Mouse (Mus musculus): Measurements from ENCODE around the gene Fank1. TPM values are rescaled to one million over a fixed set of nuclear protein-coding genes. Genes with fewer than 3 reads are reported as not detected.

The Fank1 gene
- polyA plus RNA-seq, 1 experiment from 2014 or later, result 0.42 TPM

DNA sequence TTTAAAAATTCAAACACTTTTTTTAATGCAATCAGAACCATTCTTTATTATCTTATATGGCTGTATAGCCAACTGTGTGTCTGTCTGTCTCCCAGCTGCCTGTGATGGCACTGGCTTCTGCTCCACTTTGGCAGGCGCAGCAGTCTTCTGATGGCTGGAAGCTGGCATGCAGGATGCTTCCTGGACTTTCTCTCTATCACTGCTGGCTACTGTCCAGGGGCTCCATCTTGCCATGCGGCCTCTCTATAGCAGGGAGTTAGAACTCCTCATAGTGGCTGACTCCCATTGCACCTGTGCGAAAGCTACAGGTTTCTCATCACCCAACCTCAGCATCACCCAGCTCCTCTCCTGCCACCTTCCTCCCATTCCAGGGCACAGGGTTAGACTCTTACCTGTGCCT is 81.8 kb downstream of the Fank1 start:
- H3K27ac ChIP-seq, result no peak overlapping the region
- H3K4me3 ChIP-seq (replicated peaks; ENCODE audit: low read depth, low read length), result no peak overlapping the region
- WGBS, result 90% methylated on average over 3 of the region's 3 CpGs
- H3K4me2 ChIP-seq (ENCODE audit: low read length), result no peak overlapping the region
- no peak for DNase-seq (ENCODE audit: low spot score)
- no peaks in the 10 kb centered on the region for H3K36me3 ChIP-seq (ENCODE audit: insufficient read depth, low read length)
- no peak for ATAC-seq (replicated peaks; ENCODE audit: low FRiP score, low read depth)
- H3K27me3 ChIP-seq (ENCODE audit: insufficient read depth, low read length), result no peaks in the 10 kb centered on the region
- H3K4me1 ChIP-seq (replicated peaks; ENCODE audit: insufficient read depth, low read length), result no peaks in the 10 kb centered on the region
- no peaks in the 10 kb centered on the region for H3K9me3 ChIP-seq (replicated peaks; ENCODE audit: low read length)
- TF ChIP-seq CTCF (IDR thresholded peaks at IDR 0.05; ENCODE audit: low read depth), result no peak
- H3K9ac ChIP-seq (ENCODE audit: low read depth, low read length), result no peak overlapping the region

DNA sequence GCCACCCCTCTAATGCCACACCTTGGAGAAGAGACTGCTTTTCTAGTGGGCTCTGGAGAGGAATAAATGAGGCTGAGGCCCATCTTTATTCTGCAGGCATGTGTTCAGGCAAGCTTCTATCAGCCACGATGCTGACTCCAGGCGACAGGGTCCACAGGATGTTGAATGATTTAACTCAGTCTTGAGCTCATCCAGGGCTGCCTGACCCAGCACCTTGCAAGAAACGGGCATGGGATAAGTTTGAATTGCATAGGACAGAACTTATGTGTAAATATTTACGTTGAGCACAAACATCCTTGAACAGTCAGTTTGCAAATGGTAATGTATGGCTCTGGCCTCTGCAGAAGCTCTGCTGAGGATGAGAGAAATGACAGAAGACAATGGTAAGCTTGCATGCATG is 82.9 kb downstream of the Fank1 start:
- no peaks in the 10 kb centered on the region for H3K36me3 ChIP-seq (ENCODE audit: insufficient read depth, low read length)
- whole genome bisulfite sequencing, result 76% methylated on average over 4 of the region's 4 CpGs
- TF ChIP-seq CTCF (IDR thresholded peaks at IDR 0.05; ENCODE audit: low read depth), result no peak
- H3K27ac ChIP-seq, result no peak overlapping the region
- no peaks in the 10 kb centered on the region for H3K4me1 ChIP-seq (replicated peaks; ENCODE audit: insufficient read depth, low read length)
- no peak overlapping the region for H3K4me3 ChIP-seq (replicated peaks; ENCODE audit: low read depth, low read length)
- H3K9ac ChIP-seq (ENCODE audit: low read depth, low read length), result no peak overlapping the region
- no peaks in the 10 kb centered on the region for H3K27me3 ChIP-seq (ENCODE audit: insufficient read depth, low read length)
- H3K4me2 ChIP-seq (ENCODE audit: low read length), result no peak overlapping the region
- ATAC-seq (replicated peaks; ENCODE audit: low FRiP score, low read depth), result no peak
- no peaks in the 10 kb centered on the region for H3K9me3 ChIP-seq (replicated peaks; ENCODE audit: low read length)
- no peak for DNase-seq (ENCODE audit: low spot score)

DNA sequence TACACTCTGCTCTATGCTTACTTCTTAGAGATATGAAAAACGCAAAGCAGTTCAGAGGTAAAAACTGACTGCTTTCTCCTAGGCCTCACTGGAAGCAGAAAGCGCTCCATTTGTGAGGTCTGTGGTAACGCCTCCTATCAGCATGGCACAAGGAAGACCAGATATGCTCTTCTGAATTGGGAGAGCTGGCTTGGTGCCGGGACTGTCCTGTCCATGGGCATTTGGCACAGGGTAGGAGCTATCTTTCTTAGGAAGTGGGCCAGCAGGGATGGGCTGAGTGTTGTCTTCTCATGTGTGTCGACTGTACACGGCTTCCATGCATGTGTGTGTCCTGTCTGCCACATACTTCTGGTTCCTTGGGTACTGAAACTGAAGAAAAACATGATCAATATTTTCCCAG is 85.6 kb downstream of the Fank1 start:
- no peak for DNase-seq (ENCODE audit: low spot score)
- Histone ChIP-seq H3K9ac (ENCODE audit: low read depth, low read length) (no peak overlapping the region), H3K4me1 (replicated peaks; ENCODE audit: insufficient read depth, low read length) (no peaks in the 10 kb centered on the region), H3K36me3 (ENCODE audit: insufficient read depth, low read length) (no peaks in the 10 kb centered on the region), H3K27ac (no peak overlapping the region), H3K9me3 (replicated peaks; ENCODE audit: low read length) (no peaks in the 10 kb centered on the region), H3K4me2 (ENCODE audit: low read length) (no peak overlapping the region), H3K4me3 (replicated peaks; ENCODE audit: low read depth, low read length) (no peak overlapping the region), H3K27me3 (ENCODE audit: insufficient read depth, low read length) (no peaks in the 10 kb centered on the region)
- 95% methylated on average over 6 of the region's 6 CpGs for WGBS
- ATAC-seq (replicated peaks; ENCODE audit: low FRiP score, low read depth), result no peak
- TF ChIP-seq CTCF (IDR thresholded peaks at IDR 0.05; ENCODE audit: low read depth), result no peak

DNA sequence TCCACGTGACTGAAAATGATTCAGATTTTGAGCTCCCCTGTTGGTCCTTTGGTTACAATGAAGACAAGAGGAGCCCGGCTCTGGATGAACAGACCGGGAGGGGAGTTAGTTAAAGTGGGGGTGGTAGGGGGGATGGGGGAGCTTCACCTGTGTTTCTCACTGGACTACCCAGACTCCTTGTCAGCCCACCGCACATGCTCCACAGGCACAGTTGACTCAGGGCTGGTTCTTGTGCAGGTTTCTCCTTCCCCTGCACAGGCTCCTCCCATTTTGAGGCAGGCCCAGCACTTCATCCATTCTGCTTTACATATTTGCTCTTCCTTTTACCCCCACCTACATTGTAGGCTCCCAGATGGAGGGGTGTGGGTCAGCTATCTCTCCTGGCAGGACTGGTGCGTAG is 86.1 kb downstream of the Fank1 start:
- Histone ChIP-seq H3K4me1 (replicated peaks; ENCODE audit: insufficient read depth, low read length) (no peaks in the 10 kb centered on the region), H3K4me3 (replicated peaks; ENCODE audit: low read depth, low read length) (no peak overlapping the region), H3K9ac (ENCODE audit: low read depth, low read length) (no peak overlapping the region), H3K27ac (no peak overlapping the region), H3K27me3 (ENCODE audit: insufficient read depth, low read length) (no peaks in the 10 kb centered on the region), H3K9me3 (replicated peaks; ENCODE audit: low read length) (no peaks in the 10 kb centered on the region), H3K36me3 (ENCODE audit: insufficient read depth, low read length) (no peaks in the 10 kb centered on the region), H3K4me2 (ENCODE audit: low read length) (no peak overlapping the region)
- ATAC-seq (replicated peaks; ENCODE audit: low FRiP score, low read depth), result no peak
- WGBS, result 89% methylated on average over 5 of the region's 5 CpGs
- TF ChIP-seq CTCF (IDR thresholded peaks at IDR 0.05; ENCODE audit: low read depth), result no peak
- no peak for DNase-seq (ENCODE audit: low spot score)

DNA sequence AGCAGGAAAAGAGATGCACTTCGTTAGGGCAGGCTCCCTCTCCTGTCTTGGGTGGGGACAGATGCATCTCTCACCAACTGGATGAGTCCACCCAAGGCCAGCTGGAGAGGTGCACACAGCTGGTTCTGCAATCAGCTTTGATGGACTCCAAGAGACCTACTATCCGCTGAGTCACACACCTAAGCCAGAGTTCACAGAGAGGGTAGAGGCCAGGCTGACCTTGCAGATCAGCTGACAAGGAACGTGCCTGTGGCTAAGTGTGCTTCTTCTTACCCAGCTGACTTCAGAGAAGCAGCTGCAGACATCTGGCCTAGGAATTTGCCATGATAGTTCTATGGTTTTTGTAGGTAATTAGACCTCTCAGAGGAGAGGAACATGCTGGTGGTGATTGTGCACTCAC is 86.5 kb downstream of the Fank1 start:
- H3K4me2 ChIP-seq (ENCODE audit: low read length), result no peak overlapping the region
- DNase-seq (ENCODE audit: low spot score) (no peak), ATAC-seq (replicated peaks; ENCODE audit: low FRiP score, low read depth) (no peak)
- no peak overlapping the region for H3K4me3 ChIP-seq (replicated peaks; ENCODE audit: low read depth, low read length)
- H3K27me3 ChIP-seq (ENCODE audit: insufficient read depth, low read length), result no peaks in the 10 kb centered on the region
- H3K9ac ChIP-seq (ENCODE audit: low read depth, low read length), result no peak overlapping the region
- H3K9me3 ChIP-seq (replicated peaks; ENCODE audit: low read length), result no peaks in the 10 kb centered on the region
- 65% methylated on average over 3 of the region's 3 CpGs for WGBS
- H3K4me1 ChIP-seq (replicated peaks; ENCODE audit: insufficient read depth, low read length), result no peaks in the 10 kb centered on the region
- no peak for TF ChIP-seq CTCF (IDR thresholded peaks at IDR 0.05; ENCODE audit: low read depth)
- no peaks in the 10 kb centered on the region for H3K36me3 ChIP-seq (ENCODE audit: insufficient read depth, low read length)
- no peak overlapping the region for H3K27ac ChIP-seq

DNA sequence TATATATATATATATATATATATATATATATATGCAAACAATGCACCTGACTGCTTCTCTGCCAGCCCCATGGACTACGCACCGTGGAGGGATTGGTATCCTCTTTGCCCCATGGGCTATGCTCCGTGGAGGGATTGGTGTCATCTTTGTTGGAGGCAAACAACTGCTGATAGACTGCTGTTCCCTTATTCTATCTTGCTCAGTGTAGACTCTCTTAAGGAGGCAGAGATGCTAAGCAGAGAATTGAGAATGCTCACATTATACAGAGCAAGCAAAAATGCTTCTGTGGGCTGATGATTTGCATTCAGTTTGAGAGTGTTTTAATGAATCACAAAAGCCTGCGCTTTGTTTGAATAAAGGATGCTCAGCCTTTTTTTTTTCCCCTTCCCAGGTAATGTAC is 87.0 kb downstream of the Fank1 start:
- Histone ChIP-seq H3K4me3 (replicated peaks; ENCODE audit: low read depth, low read length) (no peak overlapping the region), H3K27me3 (ENCODE audit: insufficient read depth, low read length) (no peaks in the 10 kb centered on the region), H3K9me3 (replicated peaks; ENCODE audit: low read length) (no peaks in the 10 kb centered on the region), H3K9ac (ENCODE audit: low read depth, low read length) (no peak overlapping the region), H3K4me1 (replicated peaks; ENCODE audit: insufficient read depth, low read length) (no peaks in the 10 kb centered on the region), H3K4me2 (ENCODE audit: low read length) (no peak overlapping the region), H3K36me3 (ENCODE audit: insufficient read depth, low read length) (no peaks in the 10 kb centered on the region), H3K27ac (no peak overlapping the region)
- DNase-seq (ENCODE audit: low spot score) (no peak), ATAC-seq (replicated peaks; ENCODE audit: low FRiP score, low read depth) (no peak)
- WGBS, result 93% methylated on average over 4 of the region's 4 CpGs
- no peak for TF ChIP-seq CTCF (IDR thresholded peaks at IDR 0.05; ENCODE audit: low read depth)

DNA sequence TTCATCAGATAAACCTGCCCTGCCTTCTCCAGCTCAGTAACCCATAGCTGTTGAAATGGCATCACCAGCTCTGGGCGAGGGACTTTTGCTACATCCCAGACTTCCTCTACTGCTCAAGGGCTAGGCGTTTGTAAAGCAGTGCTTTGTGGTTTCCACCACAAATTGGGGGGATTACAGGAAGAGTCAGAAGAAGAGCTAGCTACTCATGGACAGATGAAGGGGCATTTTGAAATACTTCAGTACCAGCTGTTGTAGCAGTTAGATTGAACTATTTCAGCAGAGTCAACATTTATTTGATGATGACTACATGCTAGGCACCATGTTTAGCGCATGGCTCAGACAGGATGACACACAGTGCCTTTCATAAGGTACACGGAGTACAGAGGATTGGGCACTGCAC is 93.6 kb downstream of the Fank1 start:
- no peak overlapping the region for H3K9ac ChIP-seq (ENCODE audit: low read depth, low read length)
- no peaks in the 10 kb centered on the region for H3K27me3 ChIP-seq (ENCODE audit: insufficient read depth, low read length)
- H3K4me3 ChIP-seq (replicated peaks; ENCODE audit: low read depth, low read length), result no peak overlapping the region
- TF ChIP-seq CTCF (IDR thresholded peaks at IDR 0.05; ENCODE audit: low read depth), result no peak
- H3K4me1 ChIP-seq (replicated peaks; ENCODE audit: insufficient read depth, low read length), result no peaks in the 10 kb centered on the region
- WGBS, result 93% methylated on average over 4 of the region's 4 CpGs
- H3K27ac ChIP-seq, result no peak overlapping the region
- H3K9me3 ChIP-seq (replicated peaks; ENCODE audit: low read length), result no peaks in the 10 kb centered on the region
- H3K4me2 ChIP-seq (ENCODE audit: low read length), result no peak overlapping the region
- H3K36me3 ChIP-seq (ENCODE audit: insufficient read depth, low read length), result no peaks in the 10 kb centered on the region
- ATAC-seq (replicated peaks; ENCODE audit: low FRiP score, low read depth), result no peak
- DNase-seq (ENCODE audit: low spot score), result no peak

All from kidney, postnatal 0 days (tissue).